Mouse (Mus musculus) right cerebral cortex, postnatal 25 days (tissue): ENCODE results near the gene Alg14.

Source experiments
- DNase-seq: peaks from one replicate; pipeline ENCODE4 v3.0.0; 2022

The Alg14 gene

GRCm38 (mm10) chr3:121279679-121280078, 11.9 kb upstream of the Alg14 start:
- DNase-seq = no peak

GRCm38 (mm10) chr3:121282998-121283397, 8.6 kb upstream of the Alg14 start, which contains the start of gene Tmem56:
Tmem56 (minus strand) TSS chr3:121283098.
- no peak for DNase-seq

- DNase-seq = no peak
Measured at GRCm38 (mm10) chr3:121285219-121285618, 6.4 kb upstream of the Alg14 start.

- DNase-seq = no peak
Measured at GRCm38 (mm10) chr3:121287151-121287550, 4.4 kb upstream of the Alg14 start.

GRCm38 (mm10) chr3:121290681-121291080, 892 bp upstream of the Alg14 start:
- no peak for DNase-seq

- no peak for DNase-seq
Measured at GRCm38 (mm10) chr3:121291225-121291559, 381 bp upstream of the Alg14 start.

- no peak for DNase-seq
Measured at GRCm38 (mm10) chr3:121294200-121294599, 2.6 kb downstream of the Alg14 start.

- no peak for DNase-seq
Measured at GRCm38 (mm10) chr3:121306641-121307040, 15.1 kb downstream of the Alg14 start.

GRCm38 (mm10) chr3:121307532-121308234, 16.1 kb downstream of the Alg14 start:
- peak; percentile 70 for DNase-seq

- DNase-seq = no peak
Measured at GRCm38 (mm10) chr3:121308935-121309334, 17.4 kb downstream of the Alg14 start.

- DNase-seq = no peak
Measured at GRCm38 (mm10) chr3:121309429-121309828, 17.9 kb downstream of the Alg14 start.

GRCm38 (mm10) chr3:121309896-121310714, 18.5 kb downstream of the Alg14 start:
- DNase-seq = no peak

GRCm38 (mm10) chr3:121312426-121312825, 20.9 kb downstream of the Alg14 start:
- no peak for DNase-seq

GRCm38 (mm10) chr3:121312979-121313378, 21.4 kb downstream of the Alg14 start:
- no peak for DNase-seq

GRCm38 (mm10) chr3:121314149-121314548, 22.6 kb downstream of the Alg14 start:
- DNase-seq = no peak

- no peak for DNase-seq
Measured at GRCm38 (mm10) chr3:121315498-121315897, 23.9 kb downstream of the Alg14 start.

GRCm38 (mm10) chr3:121319906-121320305, 28.3 kb downstream of the Alg14 start:
- DNase-seq = no peak

GRCm38 (mm10) chr3:121320896-121321295, 29.3 kb downstream of the Alg14 start:
- no peak for DNase-seq

- DNase-seq = no peak
Measured at GRCm38 (mm10) chr3:121323371-121323770, 31.8 kb downstream of the Alg14 start.

GRCm38 (mm10) chr3:121327406-121327805, 35.8 kb downstream of the Alg14 start:
- DNase-seq = no peak

GRCm38 (mm10) chr3:121329647-121330046, 38.1 kb downstream of the Alg14 start:
- no peak for DNase-seq

GRCm38 (mm10) chr3:121330244-121330646, 38.7 kb downstream of the Alg14 start:
- DNase-seq = no peak

- DNase-seq = no peak
Measured at GRCm38 (mm10) chr3:121336234-121336890, 44.8 kb downstream of the Alg14 start.

GRCm38 (mm10) chr3:121338687-121339086, 47.1 kb downstream of the Alg14 start:
- no peak for DNase-seq
